Mouse (Mus musculus): ENCODE measurements around the gene Srprb.

GRCm38 (mm10) chr9:103163806-103164205 lies 38.1 kb downstream of the Srprb start:
- TF ChIP-seq GATA1 (IDR thresholded peaks at IDR 0.05; ENCODE audit: borderline replicate concordance, low read length) (no peak), FLI1 (IDR thresholded peaks at IDR 0.05; ENCODE audit: low read length) (no peak)
